ENCODE assay signal across 8 mouse cellular contexts in the genomic region with DNA sequence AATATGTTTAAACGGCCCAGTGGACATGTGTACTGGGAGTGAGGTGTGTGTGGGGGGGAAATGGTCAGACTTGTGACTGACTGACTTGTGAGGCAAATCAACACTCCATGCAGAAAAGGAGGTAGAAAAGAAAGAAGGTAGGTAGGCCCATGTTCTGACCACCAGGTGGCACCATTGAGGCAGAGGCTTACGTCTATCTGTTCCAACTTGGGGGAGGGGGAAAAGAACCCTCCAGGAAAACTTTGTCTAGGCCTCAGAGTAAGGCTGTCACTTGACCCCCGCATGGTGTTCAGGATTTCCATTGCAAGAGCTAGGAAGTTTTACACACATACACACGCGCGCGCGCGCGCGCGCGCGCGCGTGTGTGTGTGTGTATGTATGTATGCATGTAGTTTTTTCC. TPM values are rescaled to one million over a fixed set of nuclear protein-coding genes. Genes with fewer than 3 reads are reported as not detected.
A peak's percentile ranks its signal among the peaks of the same experiment; 100 is the strongest.
DNase-seq lines count a peak whose midpoint lies in the region; ATAC-seq lines count a peak whose summit lies in the region.

No protein-coding gene starts in this region.

- DNase-seq in WW6 (ENCODE audit: low read depth, low spot score) = peak; percentile 57
- peak; percentile 82 to 92 for DNase-seq in cerebellum, postnatal 14 days
- DNase-seq in frontal cortex, postnatal 25 days (ENCODE audit: low spot score in 2 of 2) = peak; percentile 38 to 71
- DNase-seq in left cerebral cortex, adult 18-20 months (ENCODE audit: low spot score in 2 of 2) = peak; percentile 64 to 80
- DNase-seq in right cerebral cortex, postnatal 10 days (ENCODE audit: low spot score in 2 of 2) = peak; percentile 80 to 82
- DNase-seq in urinary bladder, postnatal 36 days (ENCODE audit: low spot score in 2 of 2) = peak; percentile 42 to 55

- WGBS in hindbrain, embryonic 15.5 days = 11% methylated on average over 16 of the region's 16 CpGs
- 2% methylated on average over 12 of the region's 16 CpGs for WGBS in macrophage (ENCODE audit: missing documents)

- no peak overlapping the region for H3K9ac ChIP-seq in hindbrain, embryonic 15.5 days

- no peaks in the 10 kb centered on the region for H3K36me3 ChIP-seq in hindbrain, embryonic 15.5 days
- H3K36me3 ChIP-seq in macrophage (ENCODE audit: inconsistent target) = no peaks in the 10 kb centered on the region

- peaks cover 40% of the 10 kb centered on the region for H3K4me1 ChIP-seq in hindbrain, embryonic 15.5 days (replicated peaks)

- peaks cover 57% of the 10 kb centered on the region for H3K79me2 ChIP-seq in macrophage (ENCODE audit: inconsistent target)

- peak; percentile 32 for ATAC-seq in hindbrain, embryonic 15.5 days (ENCODE audit: low FRiP score, low read depth)

- no peaks in the 10 kb centered on the region for H3K9me3 ChIP-seq in hindbrain, embryonic 15.5 days

- peak overlapping the region; percentile 78 for H3K4me2 ChIP-seq in hindbrain, embryonic 15.5 days

- peak overlapping the region; percentile 91 for H3K4me3 ChIP-seq in hindbrain, embryonic 15.5 days
- peak overlapping the region; percentile 74 for H3K4me3 ChIP-seq in macrophage (ENCODE audit: inconsistent target)

- no peak overlapping the region for H3K27ac ChIP-seq in hindbrain, embryonic 15.5 days (replicated peaks)
- no peak overlapping the region for H3K27ac ChIP-seq in macrophage

- no peaks in the 10 kb centered on the region for H3K27me3 ChIP-seq in hindbrain, embryonic 15.5 days

RNA-seq across cellular contexts. Expression of a gene that starts 1.8 kb away (rescaled TPM):
- polyA plus RNA-seq in hindbrain, embryonic 15.5 days (2015; fragmentation: Nextera tagmentation; extraction: Ambion mirVana) = 25.1 and 25.6 TPM in 2 replicates
- total RNA-seq in left cerebral cortex, adult 18-20 months (2021) = 10 to 100 TPM; 32.5 to 34.8 TPM
- total RNA-seq in macrophage (2018; cell fraction: chromatin; rRNA removed) = 100 to 1,000 TPM in 5 of 26 experiments, 10 to 100 TPM in 21; 17.5 to 210 (median 27.8) TPM
- total RNA-seq in macrophage (2018; cell fraction: cytosol; rRNA removed) = 100 to 1,000 TPM in 1 of 26 experiments, 10 to 100 TPM in 25; 25.9 to 125 (median 36.1) TPM
- 100 to 1,000 TPM in 7 of 26 experiments, 10 to 100 TPM in 19; 26.5 to 250 (median 38.5) TPM for total RNA-seq in macrophage (2018; cell fraction: nucleus; rRNA removed)
- 22.5 to 30.1 TPM (median 22.8 TPM) in 3 replicates for polyA plus RNA-seq in macrophage (2018)

RNA-seq across cellular contexts. Expression of a gene that starts 54.7 kb away (rescaled TPM):
- not detected in 2 replicates for polyA plus RNA-seq in hindbrain, embryonic 15.5 days (2015; fragmentation: Nextera tagmentation; extraction: Ambion mirVana)
- not detected for total RNA-seq in left cerebral cortex, adult 18-20 months (2021)
- total RNA-seq in macrophage (2018; cell fraction: chromatin; rRNA removed) = not detected
- total RNA-seq in macrophage (2018; cell fraction: cytosol; rRNA removed) = not detected
- not detected for total RNA-seq in macrophage (2018; cell fraction: nucleus; rRNA removed)
- not detected in 3 replicates for polyA plus RNA-seq in macrophage (2018)
